Mouse (Mus musculus) hindbrain, postnatal 0 days (tissue): ENCODE measurements around the gene Pde4dip. TPM values are rescaled to one million over a fixed set of nuclear protein-coding genes. Genes with fewer than 3 reads are reported as not detected.

Experiments
- ATAC-seq: fragments of 200-750 bp; cut with Nextera tagmentation; 2 replicates; pipeline ENCODE4 v1.8.0; 2017; ENCODE audit warnings: mild to moderate bottlenecking, moderate TSS enrichment, moderate library complexity
- DNase-seq: peaks from one replicate; pipeline ENCODE4 v3.0.0-alpha.2; 2015; ENCODE audit warnings: low spot score
- H3K27ac ChIP-seq: fragments of 300-500 bp; sonication (generic); 2 replicates; pipeline ENCODE4 v1.5.1; 2014; ENCODE audit warnings: mild to moderate bottlenecking
- H3K27me3 ChIP-seq: fragments of 300-500 bp; sonication (generic); 2 replicates; pipeline ENCODE4 v1.6.1; 2014; ENCODE audit warnings: low read length, mixed read lengths; ENCODE audit not compliant: insufficient read depth
- H3K36me3 ChIP-seq: fragments of 300-500 bp; sonication (generic); 2 replicates; pipeline ENCODE4 v1.6.1; 2014; ENCODE audit warnings: low read length, mixed read lengths; ENCODE audit not compliant: insufficient read depth
- H3K4me1 ChIP-seq: fragments of 300-500 bp; sonication (generic); 2 replicates; pipeline ENCODE4 v1.6.1; 2014; ENCODE audit warnings: antibody characterized with exemption, low read length, mixed read lengths; ENCODE audit not compliant: insufficient read depth
- H3K4me2 ChIP-seq: fragments of 300-500 bp; sonication (generic); 2 replicates; pipeline ENCODE4 v1.6.1; 2014; ENCODE audit warnings: low read depth, mild to moderate bottlenecking, low read length, moderate library complexity, mixed read lengths
- H3K4me3 ChIP-seq: fragments of 300-500 bp; sonication (generic); 2 replicates; pipeline ENCODE4 v1.5.1; 2014; ENCODE audit warnings: low read length
- H3K9ac ChIP-seq: fragments of 300-500 bp; sonication (generic); replicated peaks from 2 replicates; pipeline ENCODE4 v1.6.1; 2014; ENCODE audit warnings: mild to moderate bottlenecking, low read length, moderate library complexity, mixed read lengths
- H3K9me3 ChIP-seq: fragments of 300-500 bp; sonication (generic); 2 replicates; pipeline ENCODE4 v1.6.1; 2016; ENCODE audit warnings: low read length, mixed read lengths
- CTCF ChIP-seq: IDR thresholded peaks from 2 replicates; pipeline ENCODE4 v1.5.1; 2016; ENCODE audit warnings: antibody characterized with exemption, control low read depth, low read depth
- WGBS: fragments of 180-500 bp; shearing (Covaris S2); extraction: QIAGEN DNeasy Blood & Tissue Kit; methylation state at CpG from one replicate; pipeline ENCODE4 v1.1.7; 2014; 5-methylcytosine and 5-hydroxymethylcytosine counted together
- polyA plus RNA-seq: library from polyadenylated mRNA; unstranded; fragments of >200 nt; fragmentation: Nextera tagmentation; extraction: Ambion mirVana; gene quantifications from 2 replicates; pipeline ENCODE4 v1.2.1, GENCODE M21; 2015
- total RNA-seq: library from RNA; depleted of rRNA; stranded (reverse); fragments of >200 nt; gene quantifications from 2 replicates; pipeline ENCODE4 v1.2.3, GENCODE M21; 2014; rRNA removed

Pde4dip gene
- total RNA-seq, result 79.6 TPM in 2 replicates
- polyA plus RNA-seq, result 44.4 and 48.1 TPM in 2 replicates

DNA sequence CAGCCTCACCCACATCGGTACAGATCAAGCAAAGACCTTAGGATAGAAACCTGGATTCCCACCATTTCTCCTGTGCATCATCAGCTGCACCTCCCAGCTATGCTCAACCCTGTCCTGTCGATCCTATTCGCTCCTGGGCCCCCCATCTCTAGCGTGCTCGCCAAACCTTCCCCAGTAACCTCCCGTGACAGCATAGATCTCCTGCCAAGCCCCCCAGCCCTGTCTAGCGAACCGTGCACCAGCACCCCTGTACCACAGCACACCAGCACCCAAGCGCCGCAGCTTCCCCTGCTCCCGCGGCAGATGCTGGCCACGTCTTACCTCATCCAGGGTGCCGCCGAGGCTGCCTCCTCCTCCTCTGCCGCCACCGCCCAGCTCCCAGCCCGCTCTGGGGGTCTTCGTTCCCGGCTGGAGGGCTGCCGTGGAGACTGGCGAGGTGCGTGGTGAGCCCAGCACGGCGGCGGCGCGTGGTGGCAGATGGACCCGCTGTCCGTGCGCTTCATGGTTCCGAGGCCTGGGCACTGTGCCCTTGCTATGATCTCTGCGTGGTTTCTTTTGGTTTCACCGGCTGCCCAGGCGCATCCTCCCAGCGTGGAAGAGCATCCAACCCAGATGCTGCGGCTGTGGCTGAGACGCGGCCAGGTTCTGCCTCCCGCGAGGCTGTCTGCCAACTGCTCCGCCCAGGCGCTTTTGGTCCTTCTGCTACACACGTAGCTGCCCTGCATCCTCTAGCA is at the start of gene Pde4dip:
Gene Pde4dip (minus strand): TSS at position 540 of the 734 bp plus-strand sequence.
- no peaks in the 10 kb centered on the region for H3K4me1 ChIP-seq
- H3K27me3 ChIP-seq, result no peaks in the 10 kb centered on the region
- H3K9me3 ChIP-seq, result no peaks in the 10 kb centered on the region
- no peak for TF ChIP-seq CTCF
- peak; percentile 82 for DNase-seq
- H3K27ac ChIP-seq, result peak within 1 kb of the TSS; percentile 95
- H3K4me3 ChIP-seq, result peak within 1 kb of the TSS; percentile 59
- H3K9ac ChIP-seq, result peak within 1 kb of the TSS; percentile 63
- 1% methylated on average over 44 of the region's 44 CpGs for WGBS
- H3K36me3 ChIP-seq, result no peaks in the 10 kb centered on the region
- peak within 1 kb of the TSS; percentile 66 for H3K4me2 ChIP-seq
- peak; percentile 82 for ATAC-seq

- whole genome bisulfite sequencing, result 41% methylated on average over 6 of the region's 6 CpGs
- Histone ChIP-seq H3K4me3 (no peak overlapping the region), H3K27me3 (no peaks in the 10 kb centered on the region), H3K4me1 (peaks cover 21% of the 10 kb centered on the region), H3K36me3 (no peaks in the 10 kb centered on the region), H3K4me2 (no peak overlapping the region), H3K27ac (no peak overlapping the region), H3K9me3 (no peaks in the 10 kb centered on the region), H3K9ac (no peak overlapping the region)
- ATAC-seq (no peak), DNase-seq (no peak)
- no peak for TF ChIP-seq CTCF
These were observed 49.4 kb upstream of the Pde4dip start for GRCm38 (mm10) chr3:97937945-97938266.

DNA sequence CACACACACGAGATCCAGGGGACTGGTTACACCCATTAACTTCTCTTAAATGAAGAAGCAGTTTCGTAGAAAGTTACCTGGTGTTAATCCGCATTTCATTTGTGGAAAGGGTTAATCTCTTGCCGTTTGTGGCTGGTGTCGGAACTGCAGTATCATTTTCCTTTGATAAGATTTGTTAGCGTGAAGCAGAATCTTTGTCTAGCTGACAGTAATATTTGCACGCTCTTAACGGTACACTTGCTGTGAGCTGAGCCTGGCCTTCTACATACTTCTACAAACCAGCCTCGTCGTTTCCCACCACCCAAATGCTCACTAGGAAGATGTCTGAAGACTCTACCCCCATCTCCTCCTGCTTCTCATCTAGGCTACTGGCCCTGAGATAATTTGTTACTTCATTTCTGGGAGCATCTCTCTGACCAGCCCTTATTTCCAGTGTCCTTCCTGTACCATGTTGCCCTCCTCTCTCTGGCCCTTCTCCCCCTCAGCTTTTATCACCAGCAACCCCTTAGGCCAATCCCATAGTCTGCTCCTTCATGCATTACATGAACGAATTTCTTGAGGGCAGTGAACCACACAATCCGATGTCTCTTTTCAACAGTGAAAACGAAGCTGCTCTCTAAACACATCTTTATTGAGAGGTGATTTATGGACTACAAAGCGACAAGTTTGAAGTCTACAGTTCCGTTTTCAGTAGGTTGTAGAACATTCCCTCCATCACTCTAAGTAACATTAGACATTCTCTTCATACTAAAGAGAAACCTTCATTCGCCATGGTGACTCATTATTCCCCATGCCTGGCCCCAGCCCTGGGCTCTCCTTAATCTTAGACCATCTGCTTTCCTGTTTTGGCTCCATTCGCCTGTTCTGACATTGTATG is 48.8 kb upstream of the Pde4dip start:
- DNase-seq (peak; percentile 50), ATAC-seq (peak; percentile 47; the same call in 1 of the 2 replicates)
- TF ChIP-seq CTCF, result peak; percentile 63
- H3K9ac ChIP-seq, result no peak overlapping the region
- H3K4me2 ChIP-seq, result no peak overlapping the region
- 30% methylated on average over 17 of the region's 17 CpGs for WGBS
- H3K36me3 ChIP-seq, result no peaks in the 10 kb centered on the region
- H3K27ac ChIP-seq, result no peak overlapping the region
- peaks cover 19% of the 10 kb centered on the region for H3K4me1 ChIP-seq
- no peak overlapping the region for H3K4me3 ChIP-seq
- H3K9me3 ChIP-seq, result no peaks in the 10 kb centered on the region
- H3K27me3 ChIP-seq, result no peaks in the 10 kb centered on the region

DNA sequence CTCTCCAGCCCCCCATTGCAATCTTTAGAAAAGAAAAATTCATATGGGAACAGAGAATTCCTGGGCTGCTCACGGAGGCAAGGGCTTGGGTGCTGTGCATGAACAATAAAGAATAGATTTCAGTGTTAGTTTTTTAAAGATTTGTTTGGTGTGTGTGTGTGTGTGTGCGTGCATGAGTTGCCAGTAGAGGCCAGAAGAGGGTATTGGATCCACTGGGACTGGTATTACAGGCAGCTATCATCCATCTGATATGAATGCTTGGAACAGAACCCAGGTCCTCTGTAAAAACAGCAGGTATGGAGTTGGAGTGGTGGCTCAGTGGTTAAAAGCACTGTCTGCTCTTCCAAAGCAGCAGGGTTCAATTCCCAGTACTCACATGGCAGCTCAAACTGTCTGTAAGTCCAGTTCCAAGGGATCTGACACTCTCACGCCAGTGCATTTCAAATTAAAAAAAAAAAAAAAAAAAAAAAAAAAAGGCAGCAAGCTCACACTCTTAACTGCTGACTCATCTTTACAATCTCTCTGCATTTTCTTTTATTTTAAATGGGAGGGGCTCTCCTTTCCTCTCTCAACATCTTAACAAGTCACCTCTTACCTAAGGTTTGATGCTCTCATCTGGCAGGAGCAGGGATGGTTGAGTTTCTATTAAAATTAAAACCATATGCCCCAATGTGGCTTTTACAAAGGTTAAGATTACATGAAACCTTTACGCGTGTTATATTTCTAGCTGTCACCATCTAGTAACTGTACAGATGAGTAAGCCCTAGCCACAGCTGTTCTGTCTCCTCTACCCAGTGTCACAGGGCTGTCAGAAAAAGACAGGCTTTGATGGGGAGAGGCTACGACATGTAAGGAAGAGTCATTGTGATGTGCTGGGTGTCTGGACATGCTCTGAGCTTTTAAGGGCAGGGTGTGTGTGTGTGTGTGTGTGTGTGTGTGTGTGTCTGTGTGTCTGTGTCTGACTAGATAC is 46.1 kb upstream of the Pde4dip start:
- no peaks in the 10 kb centered on the region for H3K9me3 ChIP-seq
- no peak overlapping the region for H3K9ac ChIP-seq
- no peak for TF ChIP-seq CTCF

DNA sequence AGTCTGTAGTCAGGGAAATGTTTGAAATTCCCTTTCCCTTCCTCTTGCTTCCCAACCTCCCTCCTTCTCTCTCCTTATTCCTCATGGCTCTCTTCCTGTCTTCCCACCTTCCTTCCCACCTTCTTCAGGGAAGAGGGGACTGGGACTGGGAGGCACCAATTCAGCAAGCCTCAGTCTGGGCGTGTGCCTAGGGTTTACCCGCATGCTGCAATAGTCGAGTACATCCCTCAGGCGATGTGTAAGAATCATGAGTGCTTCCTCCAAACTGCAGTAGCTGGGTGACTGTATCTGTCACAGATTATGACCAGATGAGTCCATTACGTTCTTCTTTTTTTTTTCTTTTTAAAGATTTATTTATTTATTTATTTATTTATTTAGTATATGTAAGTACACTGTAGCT is 45.3 kb upstream of the Pde4dip start:
- ATAC-seq (no peak), DNase-seq (no peak)
- Histone ChIP-seq H3K36me3 (no peaks in the 10 kb centered on the region), H3K9me3 (no peaks in the 10 kb centered on the region), H3K27ac (no peak overlapping the region), H3K27me3 (no peaks in the 10 kb centered on the region), H3K9ac (no peak overlapping the region), H3K4me2 (no peak overlapping the region), H3K4me3 (no peak overlapping the region), H3K4me1 (peaks cover 7% of the 10 kb centered on the region)
- no peak for TF ChIP-seq CTCF
- 90% methylated on average over 5 of the region's 5 CpGs for WGBS

More for the DNA sequence above, 46.1 kb upstream of the Pde4dip start:
- Histone ChIP-seq H3K27ac (no peak overlapping the region), H3K27me3 (no peaks in the 10 kb centered on the region), H3K4me1 (peaks cover 12% of the 10 kb centered on the region), H3K36me3 (no peaks in the 10 kb centered on the region), H3K4me3 (no peak overlapping the region), H3K4me2 (no peak overlapping the region)
- DNase-seq, result no peak
- ATAC-seq, result no peak
- WGBS, result 87% methylated on average over 6 of the region's 6 CpGs

DNA sequence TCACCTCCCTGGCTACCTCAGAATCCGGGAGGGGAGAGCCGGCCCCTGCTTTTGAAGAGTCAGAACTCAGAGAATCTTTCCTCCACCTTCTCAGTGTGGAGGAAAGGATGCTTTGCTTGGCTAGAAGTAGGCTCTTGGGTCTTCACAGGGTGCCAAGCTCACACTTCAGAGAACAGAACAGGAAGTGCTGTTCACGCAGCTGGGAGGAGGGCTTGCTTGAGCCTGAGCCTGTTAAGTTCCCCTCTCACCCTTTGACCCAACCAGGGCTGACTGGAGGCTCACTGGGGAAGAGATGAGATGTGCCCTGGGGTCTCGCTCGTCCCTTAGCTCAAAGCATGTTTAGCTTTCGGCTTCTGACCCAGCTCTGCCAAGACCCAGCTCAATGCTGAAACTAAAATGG is 44.7 kb upstream of the Pde4dip start:
- no peak for TF ChIP-seq CTCF
- H3K9ac ChIP-seq, result no peak overlapping the region

More for the DNA sequence above, 44.7 kb upstream of the Pde4dip start:
- ATAC-seq (no peak), DNase-seq (no peak)
- H3K27me3 ChIP-seq, result no peaks in the 10 kb centered on the region
- H3K27ac ChIP-seq, result no peak overlapping the region
- H3K4me3 ChIP-seq, result no peak overlapping the region
- H3K9me3 ChIP-seq, result no peaks in the 10 kb centered on the region
- H3K4me2 ChIP-seq, result no peak overlapping the region
- H3K36me3 ChIP-seq, result no peaks in the 10 kb centered on the region
- peaks cover 7% of the 10 kb centered on the region for H3K4me1 ChIP-seq
- 50% methylated on average over 6 of the region's 6 CpGs for WGBS
